Mouse (Mus musculus) erythroblast, embryonic 14.5 days (primary cell): ENCODE measurements around the gene Znhit2.

ENCODE experiments used
- GATA1 ChIP-seq: IDR thresholded peaks from 2 replicates; pipeline ENCODE4 v1.6.1; 2012; ENCODE audit warnings: low read length, inconsistent platforms, mixed read lengths
- TAL1 ChIP-seq: IDR thresholded peaks from 3 replicates; pipeline ENCODE4 v1.6.1; 2012; ENCODE audit warnings: low read length, inconsistent platforms, mixed read lengths

GRCm38 (mm10) chr19:6047154-6047898 is 13.7 kb upstream of the Znhit2 start:
- TF ChIP-seq GATA1 (no peak), TAL1 (no peak)
